Mouse (Mus musculus) kidney, postnatal 4 days (tissue): Measurements from ENCODE around the gene Hoxd8.

ENCODE experiments used
- DNase-seq, 2 experiments: peaks; one replicate each; pipeline ENCODE4 v3.0.0; 2021; ENCODE audit warnings: mixed read lengths in 2 of 2

Hoxd8 gene

DNA sequence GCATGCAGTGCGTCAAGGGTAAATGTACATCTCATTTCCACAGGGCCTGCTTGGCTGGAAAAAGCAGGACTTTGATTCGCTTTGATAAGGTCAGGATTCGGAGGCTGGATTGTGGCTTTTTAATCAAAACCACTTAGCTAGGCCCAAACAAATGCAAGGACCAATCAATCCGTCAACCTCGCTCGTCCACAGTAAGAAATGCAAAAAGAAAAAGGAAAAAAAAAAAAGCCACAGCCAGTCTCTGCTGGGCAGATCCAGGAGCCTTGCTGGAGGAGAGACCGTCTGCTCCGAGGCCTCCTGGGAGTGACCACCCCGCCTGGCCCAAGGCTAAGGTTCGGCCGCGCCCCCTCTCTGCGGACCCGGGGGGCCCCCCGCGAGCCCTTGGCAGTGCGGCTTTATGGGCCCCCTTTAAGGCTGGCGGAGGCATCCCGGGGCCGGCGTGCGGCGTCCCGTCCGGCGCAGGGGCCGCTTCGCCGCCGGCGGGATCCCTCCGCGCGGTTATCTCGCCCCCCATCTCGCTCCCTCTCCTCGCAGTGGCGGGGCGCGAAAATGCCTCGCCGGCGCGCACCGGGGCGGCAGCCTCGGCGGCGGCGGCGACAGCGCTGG, at the start of gene Hoxd8:
Hoxd8 (plus strand) TSS at position 223 of the 606 bp plus-strand sequence.
- DNase-seq = peak; percentile 92 to 95

DNA sequence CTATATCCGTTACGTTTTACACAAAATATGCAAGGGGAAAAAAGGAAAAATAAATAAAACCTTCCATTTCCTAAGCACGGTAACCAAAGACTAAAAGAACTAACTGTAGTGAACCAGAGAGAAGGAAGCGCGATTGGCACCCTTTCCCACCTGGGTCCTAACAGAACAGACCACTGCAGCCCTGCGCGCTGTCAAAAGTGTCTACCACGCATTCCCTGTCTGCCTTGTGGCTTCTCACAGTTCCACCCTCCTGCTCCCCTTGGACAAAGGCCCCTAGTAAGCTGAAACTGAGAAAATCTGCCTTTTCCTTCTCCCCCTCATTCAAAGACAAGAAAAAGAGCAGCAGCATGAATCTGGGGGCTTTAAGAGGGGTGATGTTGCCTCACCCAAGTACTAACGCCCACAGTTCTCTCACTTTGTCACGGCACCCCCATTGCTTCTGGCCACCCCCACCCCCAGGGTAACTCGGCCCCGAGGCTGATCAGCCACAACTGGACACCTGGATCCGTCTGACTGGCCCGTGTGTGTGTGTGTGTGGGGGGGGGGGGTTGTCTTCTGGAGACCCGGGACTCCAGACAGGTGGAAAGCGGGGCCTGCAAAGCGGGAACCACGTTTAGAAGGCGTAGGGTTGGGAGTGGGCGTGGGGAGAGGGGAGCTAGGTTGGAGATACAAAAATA, 49.5 kb upstream of the Hoxd8 start:
- peak in 1 of 2 experiments; percentile 15 for DNase-seq

DNA sequence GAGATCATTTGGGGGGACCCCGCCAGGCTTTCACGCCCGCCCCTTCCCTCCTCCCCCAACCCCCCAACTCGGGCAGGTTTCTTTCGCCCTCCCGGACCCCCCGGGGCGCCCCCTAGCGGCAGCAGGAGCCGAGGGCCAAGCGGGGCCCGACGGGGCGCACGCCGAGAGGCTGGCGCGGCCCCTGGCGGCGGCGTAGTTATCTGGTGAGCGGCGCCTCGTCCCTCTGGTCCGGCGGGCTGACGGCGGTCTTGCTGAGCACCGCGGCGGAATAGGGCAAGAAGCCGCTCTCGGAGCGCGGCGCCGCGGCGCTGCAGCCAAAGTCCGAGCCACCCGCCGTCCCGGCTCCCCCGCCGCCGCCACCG, 49.0 kb upstream of the Hoxd8 start:
- peak; percentile 75 to 82 for DNase-seq

DNA sequence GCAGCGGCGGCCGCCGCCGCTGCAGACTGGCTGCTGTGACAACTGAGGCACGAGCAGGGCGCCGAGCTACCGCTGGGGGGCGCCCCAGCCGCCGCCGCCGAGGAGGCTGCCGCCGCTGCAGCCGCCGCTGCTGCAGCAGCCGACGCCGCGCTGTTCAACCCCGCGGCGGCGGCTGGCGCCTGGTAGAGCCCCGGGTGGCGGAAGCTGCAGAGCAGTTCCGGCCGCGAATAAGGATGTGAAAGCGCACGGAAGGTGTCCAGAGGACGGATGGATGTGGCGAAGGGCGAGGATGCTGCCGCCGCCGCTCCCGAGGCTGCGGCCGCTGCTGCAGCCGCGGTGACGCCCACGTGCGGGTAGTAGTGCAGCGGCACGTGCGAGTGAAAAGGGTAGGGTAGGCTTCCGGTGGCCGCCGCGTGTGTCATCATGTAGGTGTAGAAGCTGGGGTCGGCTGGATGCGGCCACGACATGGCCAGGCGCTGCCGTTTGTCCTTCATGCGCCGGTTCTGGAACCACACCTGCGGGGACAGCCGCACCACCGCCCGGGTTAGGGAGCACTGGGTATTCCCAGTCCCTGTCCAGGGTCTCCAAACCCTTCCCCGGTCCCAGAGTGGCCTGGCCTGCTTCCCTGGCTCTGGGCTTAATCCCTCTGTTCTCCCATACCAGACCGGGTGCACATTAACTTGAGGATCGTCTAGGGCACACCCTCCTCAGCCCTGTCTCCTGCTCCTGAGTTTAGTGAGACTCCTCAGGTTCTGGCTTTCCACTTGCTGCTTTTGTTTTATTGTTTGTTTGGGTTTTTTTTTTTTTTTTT, 48.4 kb upstream of the Hoxd8 start:
- DNase-seq = peak; percentile 46 to 68

DNA sequence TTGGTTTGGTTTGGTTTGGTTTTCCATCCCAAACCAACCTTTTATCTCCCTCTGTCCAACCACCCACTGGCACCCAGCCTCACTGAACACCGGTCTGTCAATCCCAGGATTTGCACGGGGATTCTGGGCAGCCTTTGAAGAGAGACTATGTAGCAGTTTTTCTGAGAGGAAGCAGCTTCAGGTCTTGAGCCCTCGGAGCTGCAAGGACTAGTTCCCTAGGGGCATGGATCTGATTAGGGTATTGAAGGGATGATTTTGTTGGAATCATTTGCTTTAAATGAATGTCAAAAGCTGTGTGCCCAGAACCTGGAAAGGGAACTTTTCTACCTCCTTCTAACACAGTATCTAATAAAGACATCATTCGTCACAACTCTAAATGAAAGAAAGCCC, 47.8 kb upstream of the Hoxd8 start:
- peak in 1 of 2 experiments; percentile 34 for DNase-seq

DNA sequence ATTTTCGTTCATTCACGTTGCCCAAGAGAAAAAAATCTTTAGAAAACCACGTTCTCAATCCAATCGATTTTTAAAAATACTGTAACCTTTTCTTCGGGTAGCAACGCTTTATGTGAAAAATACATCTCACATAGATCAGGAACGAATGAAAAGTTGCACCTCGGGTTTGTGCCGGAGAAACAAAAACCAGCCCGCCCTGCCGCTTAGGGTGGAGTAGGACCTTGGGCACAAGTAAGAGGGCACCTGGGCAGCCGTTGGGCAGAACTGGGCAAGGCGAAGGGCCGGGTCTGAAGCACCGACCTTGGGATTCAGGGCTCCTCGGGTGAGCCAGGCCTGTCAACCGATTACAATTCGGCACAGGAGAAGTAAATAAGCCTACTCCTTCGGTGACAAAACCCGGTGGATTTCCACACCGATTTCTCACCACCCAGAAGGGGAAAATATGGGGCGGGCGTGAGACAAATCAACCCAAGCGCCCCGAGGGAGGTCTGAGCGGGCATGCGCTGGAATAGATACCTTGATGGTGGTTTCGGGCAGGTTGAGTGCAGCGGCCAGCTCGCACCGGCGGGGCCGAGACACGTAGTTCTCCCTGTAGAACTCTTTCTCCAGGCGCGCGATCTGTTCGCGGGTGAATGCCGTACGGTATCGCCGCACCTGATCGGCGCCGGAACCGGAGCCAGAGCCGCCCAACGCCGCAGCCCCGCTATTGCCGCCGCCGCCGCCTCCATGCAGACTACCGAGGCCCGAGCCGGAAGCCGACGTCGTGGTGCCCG, 47.0 kb upstream of the Hoxd8 start:
- DNase-seq = peak; percentile 47 to 65

DNA sequence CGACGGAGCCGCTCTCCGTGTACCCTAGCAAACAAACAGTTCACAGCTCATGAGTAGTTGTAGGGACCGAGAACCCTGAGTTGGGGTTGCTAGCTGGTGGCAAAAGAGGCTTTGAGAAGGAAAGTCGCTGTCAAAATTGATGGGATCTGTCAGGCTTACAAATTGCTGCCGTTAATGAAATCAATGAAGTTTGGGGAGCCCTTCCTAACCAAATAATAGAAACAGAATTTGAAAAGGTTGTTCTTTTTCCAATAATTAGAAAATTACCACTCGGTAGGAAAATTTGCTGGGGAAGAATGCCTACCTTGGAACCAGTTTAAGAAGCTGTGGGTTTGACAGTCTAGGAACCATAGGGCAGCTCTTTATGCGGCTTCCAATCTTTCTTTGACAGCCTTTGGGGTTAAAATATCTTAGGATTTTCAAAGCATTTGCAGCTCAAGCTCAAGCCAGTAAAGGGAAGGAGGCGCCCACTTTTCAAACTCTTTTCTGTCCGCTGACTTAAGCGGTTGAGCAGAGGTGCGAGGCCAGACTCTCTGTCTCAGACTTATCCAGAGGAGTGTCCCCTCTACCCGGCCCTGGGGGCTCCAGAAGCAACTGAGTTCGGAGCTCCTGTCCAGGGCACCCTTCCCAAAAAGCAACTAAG, 46.3 kb upstream of the Hoxd8 start:
- no peak for DNase-seq

DNA sequence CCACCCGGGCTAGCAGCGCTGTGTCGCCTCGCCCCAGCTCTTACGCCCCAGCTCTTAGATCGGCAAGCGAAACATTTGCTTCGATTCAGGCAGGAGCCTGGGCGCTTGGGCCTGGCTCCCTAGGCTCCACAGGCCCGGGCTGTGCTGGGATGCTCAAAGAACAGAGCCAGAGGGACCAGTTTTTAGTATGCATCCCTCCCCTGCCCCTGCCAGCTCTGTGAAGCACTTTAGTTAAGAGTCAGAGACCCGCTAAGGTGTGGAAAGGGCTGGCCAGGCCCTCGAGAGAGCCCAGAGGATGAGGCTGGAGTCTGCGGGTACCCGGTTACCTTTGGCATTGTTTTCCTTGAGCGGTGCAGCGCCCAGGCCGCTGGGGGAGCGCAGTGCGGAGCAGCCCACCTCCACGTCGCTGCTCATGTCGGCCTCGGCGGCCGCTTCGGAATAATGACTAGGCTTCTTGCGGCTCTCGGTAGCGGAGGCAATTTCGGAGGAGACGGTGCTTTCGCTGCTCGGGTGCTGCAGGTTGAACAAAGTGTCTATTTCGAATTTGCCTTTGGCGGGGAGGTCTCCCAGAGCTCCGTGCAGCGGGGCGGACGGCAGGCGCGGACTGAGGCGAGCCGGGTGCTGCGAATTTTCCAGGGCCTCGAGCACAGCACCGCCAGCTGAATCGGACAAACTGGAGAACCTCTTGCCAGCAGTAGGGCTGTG, 45.6 kb upstream of the Hoxd8 start:
- peak; percentile 40 to 55 for DNase-seq

DNA sequence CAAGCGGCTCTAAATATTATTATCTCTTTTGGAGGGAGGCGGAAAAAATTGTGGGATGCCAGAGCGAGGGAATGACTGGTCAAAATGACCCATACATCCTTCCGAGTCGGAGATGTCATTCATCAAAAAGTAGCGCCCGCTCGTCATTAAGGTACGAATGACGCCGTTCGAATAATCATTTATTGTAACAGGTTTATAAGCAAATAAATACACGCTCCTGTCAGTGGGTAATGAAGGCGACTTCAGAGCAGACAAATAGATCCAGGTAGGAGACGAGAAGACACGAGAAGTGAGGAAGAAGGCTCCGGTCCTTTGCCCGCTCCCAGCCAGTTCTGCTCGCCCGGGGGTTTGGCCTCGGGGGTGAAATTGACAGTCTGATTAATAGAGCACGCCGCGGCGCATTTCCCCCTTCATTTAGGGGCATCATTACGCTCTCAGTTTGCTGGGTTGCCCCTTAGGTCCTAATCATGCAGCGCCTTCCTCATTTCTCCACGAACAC, 44.9 kb upstream of the Hoxd8 start, which contains the start of gene Evx2:
Evx2 (minus strand) TSS at position 51 of the 499 bp plus-strand sequence.
- DNase-seq = peak in 1 of 2 experiments; percentile 22

DNA sequence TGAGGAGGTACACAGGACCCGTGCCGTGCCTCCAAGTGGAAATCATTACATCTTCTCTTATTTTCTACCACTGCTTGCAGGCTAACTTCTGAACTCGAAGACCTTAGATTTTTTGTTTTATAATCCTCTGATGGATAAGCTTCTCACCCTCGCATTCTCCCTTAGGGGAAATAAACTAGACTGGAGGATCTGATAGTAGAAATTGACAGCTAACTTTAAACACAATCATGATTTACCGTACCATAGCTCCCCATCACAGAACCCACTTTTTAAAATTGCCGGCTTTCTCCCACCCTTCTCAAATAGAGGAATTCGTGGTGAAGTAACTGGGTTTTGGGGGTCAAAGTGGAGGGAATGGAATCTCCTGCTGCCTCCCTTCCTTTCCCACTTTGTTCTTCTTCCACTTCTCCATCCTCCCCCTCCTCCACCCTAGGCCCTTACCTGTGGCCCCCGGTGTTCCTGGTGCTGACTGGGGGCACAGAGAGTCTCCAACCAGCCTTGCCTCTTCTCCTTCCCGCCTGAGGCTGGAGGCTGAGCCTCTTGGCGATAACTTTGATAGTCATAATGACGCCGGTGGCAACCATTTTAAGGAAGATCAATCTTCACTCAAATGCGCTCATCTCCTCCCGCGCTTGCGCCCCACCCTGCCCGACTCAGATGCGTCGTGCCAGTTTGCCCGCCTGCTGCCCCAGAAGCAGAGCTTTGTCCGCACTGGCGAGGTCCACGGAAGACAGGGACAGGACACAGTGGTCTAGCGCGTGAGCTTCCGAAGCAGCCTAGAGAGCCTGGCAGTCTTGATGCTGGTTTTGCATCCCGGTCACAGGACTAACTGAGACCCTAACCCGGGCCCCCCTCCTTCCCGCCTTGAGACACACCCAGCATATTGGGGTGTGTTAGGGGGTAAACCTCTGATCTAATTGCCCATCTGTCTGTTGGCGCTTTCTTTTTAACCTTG, 43.7 kb upstream of the Hoxd8 start:
- DNase-seq = peak in 1 of 2 experiments; percentile 15

DNA sequence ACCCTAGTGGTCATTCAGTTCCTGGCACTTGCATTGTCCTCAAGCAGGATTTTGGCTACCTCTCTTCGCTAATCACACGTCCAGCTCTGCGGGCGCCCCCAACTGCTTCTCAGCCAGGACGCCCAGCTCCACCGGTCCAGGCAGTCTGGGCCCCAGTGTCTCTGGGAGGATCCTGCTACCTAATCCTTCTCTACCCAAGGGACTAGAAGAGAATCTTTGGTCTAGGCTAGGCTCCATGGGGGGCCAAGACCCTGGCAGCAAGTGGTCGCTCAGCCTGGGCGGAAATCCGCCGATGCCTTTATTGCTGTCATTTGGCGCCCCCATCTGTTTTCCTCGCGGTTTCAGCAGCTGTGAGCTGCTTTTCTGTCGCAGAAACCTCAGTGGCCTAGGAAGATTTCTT, 42.7 kb upstream of the Hoxd8 start:
- DNase-seq = peak; percentile 76 to 83

DNA sequence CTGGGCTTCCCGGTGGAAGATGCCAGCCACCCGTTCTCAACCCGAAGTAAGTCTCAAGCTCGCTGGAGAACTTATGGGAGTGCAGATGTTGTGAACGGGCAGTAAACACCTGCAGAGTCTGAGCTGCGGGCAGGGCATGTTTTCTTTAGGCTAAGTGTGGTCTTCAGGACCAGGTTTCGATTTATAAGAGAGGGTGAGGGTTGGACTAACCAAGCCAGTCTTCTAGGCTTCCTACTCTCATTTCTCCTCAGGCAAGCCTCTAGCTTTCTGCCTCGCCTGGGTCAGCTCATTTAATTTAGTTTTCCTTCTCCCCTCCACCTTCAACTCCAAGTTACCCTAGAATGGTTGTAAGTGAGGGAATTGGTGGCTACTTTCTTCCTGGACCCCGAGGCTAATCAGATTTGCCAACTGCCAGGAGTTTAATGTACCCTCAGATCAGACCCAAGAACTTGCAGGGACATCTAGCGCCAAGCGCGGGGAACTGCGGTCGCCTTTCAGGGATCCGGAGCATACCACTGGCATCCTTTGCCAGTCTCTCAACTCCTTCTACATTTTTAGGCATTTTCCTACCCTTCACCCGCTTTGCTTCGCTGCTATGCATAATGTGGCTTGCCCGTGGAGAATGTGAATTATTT, 41.0 kb upstream of the Hoxd8 start:
- DNase-seq = peak; percentile 81 to 86

DNA sequence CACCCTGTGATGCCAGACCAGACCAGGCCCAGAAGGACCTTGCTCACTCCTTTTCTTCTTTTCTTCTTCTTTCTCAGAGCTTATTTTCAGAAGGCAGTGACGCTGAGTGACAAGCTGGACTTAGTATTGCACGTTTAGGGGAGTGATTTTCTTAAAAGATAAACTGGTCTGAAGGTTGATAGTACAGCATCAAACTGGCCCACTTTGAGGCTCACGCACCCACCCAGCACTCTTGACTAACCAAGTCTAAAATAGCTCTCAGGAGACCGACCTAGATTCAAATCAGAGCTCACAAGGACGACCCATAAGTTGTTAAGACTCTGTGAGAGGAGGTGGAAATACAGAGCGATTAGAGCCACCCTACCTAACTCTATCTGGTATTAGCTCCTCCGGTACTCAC, 38.0 kb upstream of the Hoxd8 start:
- peak in 1 of 2 experiments; percentile 9 for DNase-seq

DNA sequence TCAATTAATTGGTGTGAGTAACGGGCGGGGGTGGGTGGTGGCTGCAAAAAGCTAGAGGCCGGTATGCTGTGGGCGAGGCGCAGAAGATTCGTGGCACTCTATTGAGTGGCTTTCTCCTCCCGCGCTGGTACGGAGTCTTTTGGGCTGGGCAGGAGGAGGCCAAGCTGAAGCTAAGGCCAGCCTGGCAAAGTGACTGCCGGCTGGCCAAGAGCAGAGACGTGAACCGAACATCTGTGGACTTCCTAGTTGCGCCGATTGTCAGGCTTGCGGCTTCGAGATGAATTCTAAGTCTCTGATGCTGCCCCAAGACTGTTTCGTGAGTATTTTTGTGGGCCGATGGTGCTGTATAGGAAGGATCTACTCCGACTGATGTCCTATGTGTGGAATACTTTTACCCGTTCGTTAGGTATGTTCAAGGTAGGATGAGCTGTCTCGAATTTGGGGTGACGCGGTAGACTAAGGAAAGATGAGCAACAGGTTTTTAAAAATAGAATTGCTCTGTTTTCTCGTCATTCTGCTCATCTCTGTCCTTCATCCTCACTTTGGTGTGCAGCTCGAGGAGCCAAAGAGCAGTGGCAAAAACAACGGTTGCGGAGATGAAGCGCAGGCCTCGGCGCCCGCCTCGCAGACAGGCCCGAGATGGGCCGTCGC, 37.1 kb upstream of the Hoxd8 start:
- DNase-seq = peak in 1 of 2 experiments; percentile 53

DNA sequence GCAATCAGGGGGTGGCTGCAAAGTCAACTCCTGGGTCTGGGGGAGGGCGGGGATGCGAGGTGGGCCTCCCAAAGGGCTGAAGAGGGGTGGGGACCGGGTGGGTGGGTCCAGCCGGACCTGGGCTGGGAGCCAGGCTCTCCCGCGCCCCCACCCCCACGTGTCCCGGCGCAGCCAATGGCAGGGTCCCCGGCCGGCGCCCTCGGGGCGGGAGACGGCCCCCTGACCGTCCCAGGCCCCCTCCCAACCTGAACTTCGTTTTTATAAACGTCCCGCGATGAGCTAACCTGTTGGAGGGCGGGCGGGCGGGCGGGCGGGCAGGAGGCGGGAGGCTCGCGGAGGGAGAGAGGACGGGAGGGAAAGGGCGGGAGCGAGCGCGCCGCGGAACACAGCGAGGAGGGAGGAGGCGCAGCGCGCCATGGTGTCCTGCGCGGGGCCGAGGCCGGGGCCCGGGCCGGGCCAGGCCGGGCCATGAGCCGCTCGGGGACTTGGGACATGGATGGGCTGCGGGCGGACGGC, 36.5 kb upstream of the Hoxd8 start, which contains the start of gene Hoxd13:
Hoxd13 (plus strand) TSS at position 469 of the 516 bp plus-strand sequence.
- peak; percentile 45 to 63 for DNase-seq

DNA sequence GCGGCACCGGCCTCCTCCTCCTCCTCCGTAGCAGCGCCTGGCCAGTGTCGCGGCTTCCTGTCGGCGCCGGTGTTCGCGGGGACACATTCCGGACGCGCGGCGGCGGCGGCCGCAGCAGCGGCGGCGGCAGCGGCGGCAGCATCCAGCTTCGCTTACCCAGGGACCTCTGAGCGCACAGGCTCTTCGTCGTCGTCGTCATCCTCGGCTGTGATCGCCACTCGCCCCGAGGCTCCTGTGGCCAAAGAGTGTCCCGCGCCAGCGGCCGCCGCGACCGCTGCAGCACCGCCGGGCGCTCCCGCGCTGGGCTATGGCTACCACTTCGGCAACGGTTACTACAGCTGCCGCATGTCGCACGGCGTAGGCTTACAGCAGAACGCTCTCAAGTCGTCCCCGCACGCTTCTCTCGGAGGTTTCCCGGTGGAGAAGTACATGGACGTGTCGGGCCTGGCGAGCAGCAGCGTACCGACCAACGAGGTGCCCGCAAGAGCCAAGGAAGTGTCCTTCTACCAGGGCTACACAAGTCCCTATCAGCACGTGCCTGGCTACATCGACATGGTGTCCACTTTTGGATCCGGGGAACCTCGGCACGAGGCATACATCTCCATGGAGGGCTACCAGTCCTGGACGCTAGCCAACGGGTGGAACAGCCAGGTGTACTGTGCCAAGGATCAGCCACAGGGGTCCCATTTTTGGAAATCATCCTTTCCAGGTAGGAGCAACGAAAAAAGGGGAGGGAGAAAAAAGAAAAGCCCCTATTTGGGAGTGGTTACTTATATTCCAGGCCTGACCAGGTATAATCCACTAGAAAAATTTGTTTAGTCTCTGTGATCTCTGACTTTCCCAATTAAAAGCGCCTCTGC, 35.8 kb upstream of the Hoxd8 start:
- peak; percentile 54 to 66 for DNase-seq

DNA sequence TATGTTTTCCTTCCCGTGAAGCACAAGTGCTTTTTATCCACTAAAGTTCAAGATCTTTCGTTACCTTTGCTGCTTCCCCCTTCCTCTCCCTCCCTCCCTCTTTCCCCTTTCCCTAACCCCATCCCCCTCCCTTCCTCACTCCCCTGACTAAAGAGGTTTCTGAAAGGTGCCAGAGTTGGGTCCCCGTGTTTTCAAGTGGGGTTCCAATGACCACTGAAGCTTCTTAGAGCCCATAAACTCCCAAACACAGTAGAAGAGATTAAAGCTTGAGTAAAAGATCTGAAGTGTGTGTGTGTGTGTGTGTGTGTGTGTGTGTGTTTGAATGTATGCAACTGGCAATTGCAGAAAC, 35.2 kb upstream of the Hoxd8 start:
- peak in 1 of 2 experiments; percentile 19 for DNase-seq
